Mouse (Mus musculus) liver, embryonic 14.5 days (tissue): ENCODE measurements around the gene Vti1b.
A peak's percentile ranks its signal among the peaks of the same experiment; 100 is the strongest.

Source experiments
- CTCF ChIP-seq: IDR thresholded peaks from 2 replicates; pipeline ENCODE4 v1.5.1; 2016; ENCODE audit warnings: antibody characterized with exemption, low read depth, control low read depth
- EP300 ChIP-seq: IDR thresholded peaks from 2 replicates; pipeline ENCODE4 v1.6.1; 2016; ENCODE audit warnings: antibody characterized with exemption, low read depth

DNA sequence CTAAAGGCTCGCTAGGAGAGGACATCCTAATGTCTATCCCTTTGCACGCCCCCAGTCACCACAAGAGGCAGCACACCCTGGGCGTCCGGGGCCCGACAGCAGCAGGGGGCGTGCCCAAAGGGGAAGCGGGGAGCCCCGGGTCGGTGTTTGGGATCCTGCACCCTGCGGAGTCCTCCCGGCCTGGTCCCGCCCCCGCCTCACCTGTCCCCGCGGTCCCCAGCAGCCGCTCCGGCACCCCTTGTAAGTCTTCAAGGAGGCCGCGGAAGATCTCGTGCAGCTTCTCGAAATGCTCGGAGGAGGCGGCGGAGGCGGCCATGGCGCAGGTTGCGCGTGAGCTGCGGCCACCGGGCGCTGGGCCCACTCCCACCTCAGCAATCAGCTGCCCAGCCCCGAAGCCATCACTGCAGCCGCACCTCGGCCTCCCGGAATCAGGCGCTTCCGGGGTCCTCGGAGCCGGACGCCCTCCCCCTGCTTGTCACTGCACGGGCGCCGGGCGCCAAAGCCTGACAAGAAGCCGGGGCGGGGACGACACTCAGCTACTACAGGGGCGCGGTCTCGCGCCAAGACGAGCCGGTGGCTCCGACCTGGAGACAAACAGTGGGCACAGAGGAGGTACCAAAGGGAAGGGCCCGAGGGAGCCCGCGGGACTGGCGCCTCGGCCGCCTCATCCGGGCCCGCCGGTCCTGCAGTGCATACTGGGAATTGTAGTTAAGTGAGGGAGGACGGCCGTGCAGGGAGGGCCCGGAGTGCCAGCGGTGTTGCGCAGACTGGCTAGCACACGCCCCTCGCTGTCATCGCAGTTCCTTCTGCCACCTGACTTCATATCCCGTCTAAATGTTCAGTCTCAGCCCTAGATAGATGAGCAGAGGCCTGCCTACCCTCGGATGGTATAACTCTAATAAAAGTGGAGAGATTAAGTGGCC, at the start of gene Vti1b:
- TF ChIP-seq CTCF, result peak; percentile 83
- 0 out of 2 replicates have a peak, but pooled peaks have one; percentile 24 for TF ChIP-seq EP300
